Mouse (Mus musculus): ENCODE results near the gene Chmp6. TPM values are rescaled to one million over a fixed set of nuclear protein-coding genes. Genes with fewer than 3 reads are reported as not detected.
A peak's percentile ranks its signal among the peaks of the same experiment; 100 is the strongest.

The Chmp6 gene
- polyA plus RNA-seq, 1 experiment from 2014 or later: 54.7 TPM

DNA sequence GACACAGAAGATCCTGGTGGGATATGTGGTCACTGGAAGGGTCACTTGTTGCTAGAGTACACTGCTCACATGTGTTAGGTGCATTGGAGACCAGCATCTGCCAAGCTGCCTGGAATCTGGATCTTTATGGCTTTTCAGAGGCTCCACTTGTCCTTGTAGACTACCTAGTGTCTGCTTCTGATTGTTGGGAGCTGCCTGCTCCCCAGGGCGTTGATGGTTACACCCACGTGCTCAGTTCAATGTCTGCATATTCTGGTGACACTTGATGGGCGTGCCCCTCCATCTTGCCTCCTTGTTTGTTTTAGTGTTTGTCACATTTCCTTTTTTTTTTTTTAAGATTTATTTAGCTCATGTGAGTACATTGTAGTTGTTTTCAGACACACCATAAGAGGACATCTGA lies 23.3 kb upstream of the Chmp6 start:
- in situ Hi-C loops (cut with MboI; ENCODE audit: low pct_unique_long_range_greater_than_20kb): no loop called here
- CTCF ChIA-PET: no interaction called here
- ATAC-seq (no peak), DNase-seq (ENCODE audit: low read depth, low spot score) (no peak)
- no peak for TF ChIP-seq CTCF (IDR thresholded peaks at IDR 0.05)
- no peaks in the 10 kb centered on the region for H3K27me3 ChIP-seq
- POLR2A ChIA-PET: no interaction called here

DNA sequence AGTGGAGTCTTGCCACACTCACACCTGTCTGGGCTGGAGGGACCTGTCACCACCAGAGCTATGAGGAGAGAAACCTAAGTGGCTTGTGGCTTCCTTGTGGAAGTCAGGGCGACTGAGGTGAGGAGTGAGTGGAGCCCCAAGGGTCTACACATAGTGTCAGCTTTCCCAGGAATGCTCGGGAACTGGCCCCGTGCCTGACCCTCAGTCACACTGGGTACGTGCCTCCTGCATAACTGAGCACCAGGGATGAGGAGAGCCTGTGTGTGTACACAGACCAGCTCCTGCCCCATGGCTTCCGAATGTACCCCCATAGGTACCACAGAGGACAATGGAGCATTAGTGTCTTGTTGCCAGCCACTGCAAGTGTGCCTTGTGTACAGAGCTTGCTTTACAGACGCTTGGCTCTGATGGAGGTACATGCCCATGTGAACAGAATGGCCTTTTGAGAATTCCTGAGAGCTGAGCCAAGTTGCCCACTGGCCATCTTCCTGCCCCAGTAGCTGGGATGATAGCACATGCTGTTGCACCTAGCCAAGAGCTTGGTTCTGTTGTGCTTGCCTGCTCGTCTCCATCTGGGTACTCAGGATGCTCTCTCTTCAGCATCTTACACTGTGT lies 21.5 kb upstream of the Chmp6 start:
- POLR2A ChIA-PET: no interaction called here
- no peaks in the 10 kb centered on the region for H3K27me3 ChIP-seq
- CTCF ChIA-PET: no interaction called here
- in situ Hi-C loops (cut with MboI; ENCODE audit: low pct_unique_long_range_greater_than_20kb): no loop called here
- DNase-seq (ENCODE audit: low read depth, low spot score) (no peak), ATAC-seq (no peak)
- no peak for TF ChIP-seq CTCF (IDR thresholded peaks at IDR 0.05)

DNA sequence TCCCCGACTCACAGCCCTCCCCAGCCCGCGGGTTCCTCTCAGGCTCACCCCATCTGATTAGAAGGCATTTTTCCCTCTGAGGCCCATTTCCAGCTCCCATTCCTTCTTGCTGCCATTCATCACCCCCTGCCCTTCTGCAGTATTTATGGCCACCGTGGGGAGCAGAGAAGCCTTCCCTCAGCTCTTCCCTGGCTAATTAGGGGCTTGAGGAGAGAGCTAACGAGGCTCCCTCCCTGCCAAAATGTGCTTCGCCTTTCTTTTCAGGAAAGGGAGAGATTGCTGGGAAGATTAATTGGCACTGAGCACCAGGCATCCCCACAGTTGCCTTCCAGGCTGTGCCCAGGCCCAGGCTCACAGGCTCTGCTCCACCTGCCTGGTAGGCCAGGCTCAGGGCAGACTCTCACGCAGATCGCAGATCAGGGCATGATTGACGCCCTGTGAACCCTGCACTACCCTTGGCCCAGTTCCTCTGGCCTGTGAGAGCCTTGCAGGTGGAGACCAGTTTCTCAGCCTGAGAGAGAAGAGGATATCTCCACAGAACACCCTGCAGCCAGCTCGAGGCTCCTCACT lies 19.5 kb upstream of the Chmp6 start:
- CTCF ChIA-PET: interaction anchor here (1.3 to 1.9 kb wide), 2 partner anchors 11 to 16 kb away, joined by 3 to 4 read pairs; no protein-coding TSS in a partner anchor

DNA sequence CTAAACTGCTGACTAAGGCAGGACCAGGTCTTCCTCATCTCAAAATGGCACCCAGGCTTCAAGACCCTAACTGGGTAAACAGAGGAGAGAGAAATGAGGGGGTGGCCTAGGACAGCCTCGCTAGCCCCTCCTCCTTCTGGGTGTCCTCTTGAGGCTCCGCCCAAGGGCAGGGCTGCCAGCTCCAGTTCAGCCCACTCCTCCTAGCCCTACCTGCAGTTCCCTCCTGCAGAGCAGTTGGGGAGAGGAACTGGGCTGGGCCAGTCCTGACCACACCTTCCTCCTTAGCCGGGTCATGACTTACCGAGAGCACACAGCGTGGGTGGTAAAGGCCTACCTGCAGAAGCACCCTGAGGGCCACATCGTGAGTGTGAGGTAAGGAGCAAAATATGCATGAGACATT lies 18.6 kb upstream of the Chmp6 start:
- no peak for ATAC-seq
- in situ Hi-C loops (cut with MboI; ENCODE audit: low pct_unique_long_range_greater_than_20kb): no loop called here
- DNase-seq (ENCODE audit: low read depth, low spot score): no peak
- ChIA-PET CTCF (no interaction called here), POLR2A (no interaction called here)
- no peaks in the 10 kb centered on the region for H3K27me3 ChIP-seq
- no peak for TF ChIP-seq CTCF (IDR thresholded peaks at IDR 0.05)

More for the DNA sequence above, 19.5 kb upstream of the Chmp6 start:
- DNase-seq (ENCODE audit: low read depth, low spot score): no peak
- TF ChIP-seq CTCF (IDR thresholded peaks at IDR 0.05): no peak
- ATAC-seq: no peak
- in situ Hi-C loops (cut with MboI; ENCODE audit: low pct_unique_long_range_greater_than_20kb): no loop called here
- no peaks in the 10 kb centered on the region for H3K27me3 ChIP-seq
- POLR2A ChIA-PET: no interaction called here

DNA sequence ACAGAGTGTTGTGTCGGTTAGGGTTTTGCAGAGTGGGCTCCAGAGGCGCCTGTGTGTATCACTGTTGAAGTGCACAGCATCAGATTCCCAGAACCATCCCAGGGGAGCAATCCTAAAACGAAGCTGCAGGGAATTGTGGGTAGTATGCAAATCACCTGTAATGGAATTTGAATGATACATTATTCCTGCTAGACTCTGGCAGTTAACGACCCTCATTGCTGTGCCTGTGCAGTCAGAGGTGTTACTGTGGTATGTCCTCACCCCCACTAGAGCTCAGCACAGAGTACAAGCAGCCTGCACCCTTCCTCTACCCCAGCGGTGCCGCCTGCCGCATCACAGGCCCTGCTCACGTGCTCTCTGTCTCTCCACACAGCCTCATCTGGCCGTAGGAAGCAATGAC lies 16.2 kb upstream of the Chmp6 start:
- POLR2A ChIA-PET: no interaction called here
- no peak for ATAC-seq
- no peaks in the 10 kb centered on the region for H3K27me3 ChIP-seq
- CTCF ChIA-PET: no interaction called here
- in situ Hi-C loops (cut with MboI; ENCODE audit: low pct_unique_long_range_greater_than_20kb): no loop called here
- no peak for DNase-seq (ENCODE audit: low read depth, low spot score)
- TF ChIP-seq CTCF (IDR thresholded peaks at IDR 0.05): no peak

DNA sequence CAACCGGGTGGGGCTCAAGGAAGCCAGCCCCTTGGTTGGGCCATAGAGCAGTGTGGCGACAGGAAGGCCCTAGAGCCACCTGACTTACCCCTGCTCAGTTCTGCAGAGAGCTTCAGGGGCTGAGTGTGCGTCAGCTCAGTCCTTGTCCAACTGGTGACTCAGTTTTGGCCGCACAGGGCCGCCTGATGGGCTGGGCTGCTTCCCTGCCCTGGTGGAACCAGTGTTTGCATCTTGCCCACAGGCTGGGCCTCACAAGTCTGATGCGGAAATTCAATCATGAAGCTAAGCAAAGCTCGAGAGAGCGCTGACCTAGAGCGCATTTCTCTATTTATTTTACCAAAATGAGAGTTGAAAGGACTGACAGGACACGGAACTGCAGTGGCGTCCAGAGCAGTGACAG lies 14.3 kb upstream of the Chmp6 start:
- POLR2A ChIA-PET: no interaction called here
- CTCF ChIA-PET: no interaction called here
- ATAC-seq (no peak), DNase-seq (ENCODE audit: low read depth, low spot score) (no peak)
- no peaks in the 10 kb centered on the region for H3K27me3 ChIP-seq
- in situ Hi-C loops (cut with MboI; ENCODE audit: low pct_unique_long_range_greater_than_20kb): no loop called here
- TF ChIP-seq CTCF (IDR thresholded peaks at IDR 0.05): no peak

DNA sequence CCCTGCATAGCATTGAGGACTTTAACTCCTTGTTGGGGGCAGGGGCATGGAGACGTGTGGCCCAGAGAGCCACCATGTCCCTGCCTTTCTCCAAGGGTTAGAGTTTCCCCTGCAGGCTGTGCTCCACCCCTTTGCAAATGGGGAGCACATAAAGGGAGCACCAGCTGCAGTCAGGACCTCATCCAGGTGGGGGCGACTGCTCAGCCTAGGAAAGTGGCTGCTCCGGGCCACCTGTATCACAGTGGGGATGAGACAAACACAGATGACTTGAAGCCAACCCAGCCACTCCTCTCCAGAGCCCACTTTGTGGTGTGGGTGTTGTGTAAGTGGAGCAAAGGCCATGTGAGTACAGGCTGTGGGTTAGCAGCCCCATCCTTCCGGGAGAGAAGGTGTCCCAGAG lies 12.1 kb upstream of the Chmp6 start:
- no peak for TF ChIP-seq CTCF (IDR thresholded peaks at IDR 0.05)
- ChIA-PET CTCF (interaction anchor here (1.6 kb wide), 1 partner anchor 8 kb away, joined by 4 read pairs; no protein-coding TSS in a partner anchor), POLR2A (no interaction called here)
- DNase-seq (ENCODE audit: low read depth, low spot score): no peak
- in situ Hi-C loops (cut with MboI; ENCODE audit: low pct_unique_long_range_greater_than_20kb): loop anchor here (5.0 to 25.0 kb wide), 2 partner anchors 404 to 411 kb away; no protein-coding TSS in a partner anchor
- no peaks in the 10 kb centered on the region for H3K27me3 ChIP-seq
- ATAC-seq: no peak

DNA sequence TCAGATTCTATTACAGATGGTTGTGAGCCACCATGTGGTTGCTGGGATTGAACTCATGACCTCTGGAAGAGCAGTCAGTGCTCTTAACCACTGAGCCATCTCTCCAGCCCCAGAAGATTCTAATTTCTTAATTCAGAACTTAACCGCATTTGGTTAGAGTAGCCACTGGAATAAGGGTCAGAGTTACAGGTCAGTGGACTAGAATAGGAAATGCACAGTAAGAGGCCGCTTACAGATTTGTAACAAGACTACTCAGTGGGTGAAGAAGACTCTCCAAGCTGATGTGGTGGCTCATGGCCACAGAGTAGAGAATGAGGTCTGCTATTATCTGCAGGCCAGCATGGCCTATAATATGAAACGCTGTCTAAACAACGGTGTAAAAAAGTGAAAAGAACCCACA lies 10.3 kb upstream of the Chmp6 start:
- POLR2A ChIA-PET: no interaction called here
- CTCF ChIA-PET: no interaction called here
- in situ Hi-C loops (cut with MboI; ENCODE audit: low pct_unique_long_range_greater_than_20kb): loop anchor here (5.0 to 25.0 kb wide), 2 partner anchors 406 to 409 kb away; no protein-coding TSS in a partner anchor
- no peak for ATAC-seq
- DNase-seq (ENCODE audit: low read depth, low spot score): no peak
- H3K27me3 ChIP-seq: peaks cover 10% of the 10 kb centered on the region
- TF ChIP-seq CTCF (IDR thresholded peaks at IDR 0.05): no peak

DNA sequence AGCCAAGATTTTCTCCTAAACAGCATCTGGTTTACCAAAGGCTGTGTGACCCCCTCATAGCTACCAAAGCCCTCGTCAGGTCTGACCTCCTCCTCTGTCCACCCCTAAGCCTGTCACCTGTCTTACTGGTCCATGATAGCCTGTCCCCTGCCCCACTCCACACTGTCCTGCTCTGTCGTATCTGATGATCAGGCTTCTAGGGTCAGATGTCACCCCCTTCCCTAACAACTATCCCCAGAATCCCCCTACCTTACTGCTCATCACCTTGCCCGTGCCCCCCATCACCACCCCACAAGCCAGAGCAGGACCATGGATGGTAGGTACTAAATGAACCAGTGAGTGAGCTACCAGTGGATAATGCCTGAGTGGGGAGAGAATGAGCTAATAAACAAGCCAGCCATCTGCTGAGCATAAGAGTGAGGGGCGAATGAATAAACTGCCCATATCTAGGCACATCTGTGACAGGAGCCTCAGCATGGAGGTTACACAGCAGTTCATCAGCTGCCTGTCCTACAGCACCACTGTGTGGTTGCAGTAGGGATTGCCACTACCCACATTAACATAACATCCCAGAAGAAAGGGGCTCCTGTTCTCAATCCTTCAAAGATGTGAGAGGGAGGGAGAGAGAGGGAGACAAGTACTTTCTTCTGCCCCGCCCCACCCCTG lies 8.5 kb upstream of the Chmp6 start:
- peaks cover 15% of the 10 kb centered on the region for H3K27me3 ChIP-seq
- peak; percentile 91 for TF ChIP-seq CTCF (IDR thresholded peaks at IDR 0.05)
- ChIA-PET POLR2A (interaction anchor here (1.2 to 1.8 kb wide), 2 partner anchors 9 to 401 kb away, joined by 3 to 4 read pairs; partner anchors contain the start of gene Chmp6), CTCF (interaction anchor here (0.6 to 2.4 kb wide), 9 partner anchors 8 to 453 kb away, joined by 3 to 14 read pairs (median 3); partner anchors contain the start of gene Chmp6)
- DNase-seq (ENCODE audit: low read depth, low spot score) (no peak), ATAC-seq (no peak)
- in situ Hi-C loops (cut with MboI; ENCODE audit: low pct_unique_long_range_greater_than_20kb): loop anchor here (5.0 to 25.0 kb wide), 2 partner anchors 407 to 408 kb away; no protein-coding TSS in a partner anchor

DNA sequence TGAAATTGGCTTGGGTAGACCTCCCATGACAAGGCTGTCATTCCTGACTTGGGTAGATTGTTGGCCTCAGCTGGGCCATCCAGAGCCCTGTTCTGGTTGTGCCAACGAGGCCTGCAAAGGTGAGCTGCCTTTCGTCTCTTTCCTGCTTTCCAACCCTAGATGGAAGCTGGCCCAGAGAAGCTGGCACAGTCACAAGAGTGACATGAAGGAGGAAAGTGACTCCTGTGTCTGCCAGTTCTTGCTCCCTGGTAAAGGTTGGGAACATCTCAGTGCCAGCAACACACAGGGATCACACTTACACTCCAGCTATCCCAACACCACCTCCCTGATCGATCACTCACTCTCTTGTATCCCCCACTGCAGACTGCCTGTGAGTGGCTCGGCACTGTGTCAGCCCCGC lies 7.4 kb upstream of the Chmp6 start:
- TF ChIP-seq CTCF (IDR thresholded peaks at IDR 0.05): no peak
- DNase-seq (ENCODE audit: low read depth, low spot score) (no peak), ATAC-seq (no peak)
- CTCF ChIA-PET: interaction anchor here (0.9 to 2.4 kb wide), 4 partner anchors 85 to 428 kb away, joined by 3 to 14 read pairs (median 6); no protein-coding TSS in a partner anchor
- H3K27me3 ChIP-seq: peaks cover 15% of the 10 kb centered on the region
- in situ Hi-C loops (cut with MboI; ENCODE audit: low pct_unique_long_range_greater_than_20kb): loop anchor here (25.0 kb wide), 1 partner anchor 407 kb away; no protein-coding TSS in a partner anchor
- POLR2A ChIA-PET: interaction anchor here (0.6 to 1.8 kb wide), 3 partner anchors 8 to 402 kb away, joined by 3 to 4 read pairs (median 3); partner anchors contain the start of gene Chmp6
